Mouse (Mus musculus) cerebellum, postnatal 14 days (tissue): ENCODE results near the gene Gm21767.
"Not testable (repeated sequence)": the region's sequence is repeated elsewhere in the genome, so short reads cannot be mapped to it uniquely, and the experiment has no call there.

Experiments used
- DNase-seq, 2 experiments: peaks; one replicate each; pipeline ENCODE4 v3.0.0; 2021; ENCODE audit warnings: mixed read lengths in 2 of 2

Gene Gm21767

DNA sequence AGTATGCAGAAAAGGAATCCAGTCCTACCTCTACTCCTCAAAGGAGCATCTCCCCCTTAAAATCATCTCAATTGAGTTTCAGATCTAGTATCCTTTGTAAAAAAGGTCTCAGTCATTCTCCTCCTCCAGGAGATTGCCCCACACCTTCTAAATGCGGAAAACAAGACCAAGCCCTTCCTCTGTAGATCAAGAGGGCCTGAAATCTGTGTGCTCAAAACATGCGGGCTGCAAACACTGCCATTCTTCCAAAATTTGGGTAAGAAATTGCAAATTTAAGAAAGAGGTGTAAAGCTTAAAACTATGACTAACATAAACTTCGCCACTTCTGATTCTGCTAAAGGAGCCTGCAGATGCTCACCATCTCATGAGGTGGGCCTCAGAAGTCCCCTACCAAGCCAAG is at the start of gene Gm21767:
Gene Gm21767 (plus strand): TSS at position 301 of the 400 bp plus-strand sequence.
- not testable (repeated sequence) for DNase-seq
